Mouse (Mus musculus) heart, embryonic 13.5 days (tissue): ENCODE data around the gene Capns1. TPM values are rescaled to one million over a fixed set of nuclear protein-coding genes. Genes with fewer than 3 reads are reported as not detected.
"Not testable (repeated sequence)": the region's sequence is repeated elsewhere in the genome, so short reads cannot be mapped to it uniquely, and the experiment has no call there.

Source experiments
- ATAC-seq: fragments of 200-750 bp; cut with Nextera tagmentation; 2 replicates; pipeline ENCODE4 v1.8.0; 2017; ENCODE audit warnings: moderate TSS enrichment; ENCODE audit not compliant: insufficient number of reproducible peaks, low FRiP score, low TSS enrichment; ENCODE audit errors: extremely low read depth
- H3K27ac ChIP-seq: fragments of 300-500 bp; sonication (generic); replicated peaks from 2 replicates; pipeline ENCODE4 v1.5.1; 2015; ENCODE audit warnings: moderate library complexity, mild to moderate bottlenecking, inconsistent platforms
- H3K27me3 ChIP-seq: fragments of 300-500 bp; sonication (generic); replicated peaks from 2 replicates; pipeline ENCODE4 v1.6.1; 2015; ENCODE audit warnings: mild to moderate bottlenecking, inconsistent platforms
- H3K36me3 ChIP-seq: fragments of 300-500 bp; sonication (generic); 2 replicates; pipeline ENCODE4 v1.6.1; 2015; ENCODE audit warnings: mild to moderate bottlenecking, inconsistent platforms
- H3K4me1 ChIP-seq: fragments of 300-500 bp; sonication (generic); 2 replicates; pipeline ENCODE4 v1.6.1; 2015; ENCODE audit warnings: inconsistent platforms
- H3K4me2 ChIP-seq: fragments of 300-500 bp; sonication (generic); 2 replicates; pipeline ENCODE4 v1.6.1; 2015; ENCODE audit warnings: inconsistent platforms, mild to moderate bottlenecking, moderate library complexity
- H3K4me3 ChIP-seq: fragments of 300-500 bp; sonication (generic); 2 replicates; pipeline ENCODE4 v1.5.1; 2015; ENCODE audit warnings: moderate library complexity, mild to moderate bottlenecking, inconsistent platforms
- H3K9ac ChIP-seq: fragments of 300-500 bp; sonication (generic); 2 replicates; pipeline ENCODE4 v1.6.1; 2015; ENCODE audit warnings: inconsistent platforms, mild to moderate bottlenecking, moderate library complexity
- H3K9me3 ChIP-seq: fragments of 300-500 bp; sonication (generic); 2 replicates; pipeline ENCODE4 v1.6.1; 2016; ENCODE audit warnings: inconsistent platforms
- WGBS: fragments of 180-500 bp; shearing (Covaris S2); methylation state at CpG from one replicate; pipeline ENCODE4 v1.1.7; 2015; ENCODE audit warnings: mixed read lengths; 5-methylcytosine and 5-hydroxymethylcytosine counted together
- polyA plus RNA-seq: library from polyadenylated mRNA; unstranded; fragments of >200 nt; fragmentation: Nextera tagmentation; extraction: Ambion mirVana; gene quantifications from 2 replicates; pipeline ENCODE4 v1.2.1, GENCODE M21; 2015

Gene Capns1
- polyA plus RNA-seq, 1 experiment from 2014 or later: 81.8 TPM

DNA sequence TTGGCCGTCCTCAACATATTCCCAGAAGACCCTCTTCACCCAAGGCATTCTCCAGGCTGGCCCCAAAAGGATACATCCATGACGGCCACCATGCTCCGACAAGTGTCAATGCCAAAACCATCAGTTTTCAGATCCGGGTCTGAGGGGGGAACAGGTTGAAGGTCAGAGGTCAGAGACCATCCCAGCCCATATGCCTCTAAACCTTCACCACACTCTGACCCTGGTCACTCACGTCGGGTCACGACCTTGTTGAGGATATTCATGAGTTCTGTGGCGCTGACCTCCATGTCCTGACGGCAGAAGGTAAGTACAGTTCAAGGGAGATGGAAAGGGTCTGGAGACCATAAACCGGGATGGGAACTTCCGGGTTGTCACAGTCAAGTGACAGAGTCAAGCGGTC lies 6.5 kb downstream of the Capns1 start:
- Histone ChIP-seq H3K4me3 (no peak overlapping the region), H3K4me2 (no peak overlapping the region), H3K9ac (no peak overlapping the region; the same call in 1 of the 2 replicates), H3K27me3 (no peaks in the 10 kb centered on the region), H3K27ac (no peak overlapping the region), H3K9me3 (no peaks in the 10 kb centered on the region), H3K4me1 (peaks cover 20% of the 10 kb centered on the region), H3K36me3 (peaks cover 56% of the 10 kb centered on the region)
- no peak for ATAC-seq
- WGBS: 87% methylated on average over 12 of the region's 12 CpGs

DNA sequence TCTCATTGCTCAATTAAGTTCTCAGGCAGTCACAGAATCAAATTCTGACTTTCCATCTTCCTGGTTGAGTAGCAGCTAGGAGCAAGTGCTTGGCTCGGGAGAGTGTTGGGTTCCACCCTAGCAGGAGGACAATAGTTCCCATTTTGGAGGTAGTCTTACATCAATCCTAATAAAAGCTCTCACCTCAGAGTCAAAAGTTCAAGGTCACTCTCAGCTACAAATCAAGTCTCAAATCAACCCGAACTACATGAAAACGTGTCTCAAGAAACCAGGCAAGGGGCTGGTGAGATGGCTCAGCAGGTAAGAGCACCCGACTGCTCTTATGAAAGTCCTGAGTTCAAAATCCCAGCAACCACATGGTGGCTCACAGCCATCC lies 9.5 kb downstream of the Capns1 start:
- H3K27me3 ChIP-seq: no peaks in the 10 kb centered on the region
- 80% methylated on average over 4 of the region's 4 CpGs for WGBS
- no peak overlapping the region for H3K4me2 ChIP-seq
- no peaks in the 10 kb centered on the region for H3K9me3 ChIP-seq
- H3K9ac ChIP-seq: no peak overlapping the region
- H3K36me3 ChIP-seq: peaks cover 76% of the 10 kb centered on the region
- no peak overlapping the region for H3K4me3 ChIP-seq
- ATAC-seq: no peak
- peaks cover 19% of the 10 kb centered on the region for H3K4me1 ChIP-seq
- H3K27ac ChIP-seq: no peak overlapping the region

DNA sequence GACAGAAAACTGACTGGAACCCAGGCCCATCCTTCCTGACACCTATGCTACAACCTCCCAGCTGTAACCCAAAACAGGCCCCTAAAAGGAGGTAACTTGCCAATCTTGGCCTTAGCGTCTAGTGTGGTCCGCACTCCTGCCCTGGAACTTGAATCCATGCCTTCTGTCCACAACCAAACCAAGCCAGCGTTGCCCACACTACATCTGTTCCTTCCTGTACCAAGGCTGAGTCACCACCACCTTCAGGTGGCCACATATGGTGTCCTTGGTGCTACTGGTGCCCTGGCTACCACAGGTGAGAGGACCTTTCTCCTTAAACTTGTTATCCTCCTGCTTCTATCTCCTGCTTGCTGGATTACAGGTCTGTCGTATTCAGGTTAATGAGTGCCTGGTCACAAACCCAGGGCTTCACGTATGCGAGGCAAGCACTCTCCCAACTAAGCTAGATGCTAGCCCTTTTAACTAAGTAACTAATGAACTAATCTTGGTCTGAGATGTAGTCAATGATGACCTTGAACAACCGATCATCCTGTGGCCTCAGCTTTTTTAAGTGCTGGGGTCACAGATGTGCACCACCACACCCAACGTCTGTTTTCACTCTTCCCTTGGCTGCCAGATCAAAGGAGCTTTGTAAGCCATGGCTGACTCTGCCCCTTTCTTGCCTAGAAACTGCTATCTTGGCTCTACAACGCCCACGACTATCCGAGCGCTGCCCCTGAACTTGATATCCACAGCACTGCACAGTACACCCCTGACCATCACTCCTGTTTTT lies 10.1 kb downstream of the Capns1 start:
- Histone ChIP-seq H3K4me3 (no peak overlapping the region), H3K27me3 (no peaks in the 10 kb centered on the region), H3K4me1 (peaks cover 23% of the 10 kb centered on the region), H3K9me3 (no peaks in the 10 kb centered on the region), H3K27ac (no peak overlapping the region), H3K4me2 (no peak overlapping the region), H3K36me3 (peaks cover 76% of the 10 kb centered on the region), H3K9ac (no peak overlapping the region)
- no peak for ATAC-seq
- 67% methylated on average over 12 of the region's 12 CpGs for WGBS

DNA sequence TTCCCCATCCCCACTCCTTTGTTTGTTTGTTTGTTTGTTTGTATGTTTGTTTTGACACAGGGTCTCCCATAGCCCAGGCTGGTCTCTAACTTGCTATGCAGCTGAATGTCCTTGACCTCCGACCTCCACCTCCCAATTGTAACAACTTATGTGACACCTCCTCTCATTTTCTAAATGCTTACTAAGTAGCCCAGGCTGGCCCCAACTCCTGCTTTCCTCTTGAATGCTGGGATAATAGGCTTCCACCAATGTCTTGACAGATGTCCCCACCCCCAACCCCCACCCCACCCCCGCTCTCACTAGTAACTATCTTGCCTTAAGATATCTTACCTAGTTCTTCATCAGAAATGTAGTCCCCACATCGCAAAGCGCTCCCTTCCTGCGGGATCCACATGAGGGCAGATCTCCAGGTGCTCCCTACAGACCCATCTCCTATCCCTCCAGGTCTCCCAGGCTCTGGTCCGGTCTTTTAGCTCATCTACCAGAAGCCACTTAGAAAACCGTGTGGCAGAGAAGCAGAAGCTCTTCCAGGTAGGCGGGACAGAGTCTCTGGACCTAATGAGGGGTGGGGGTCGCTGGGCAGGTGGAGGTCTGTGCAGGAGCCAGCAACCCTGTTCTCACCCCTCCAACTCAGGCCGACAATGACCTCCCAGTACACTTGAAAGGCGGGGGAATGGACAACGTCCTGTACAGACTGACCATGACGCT lies 13.8 kb downstream of the Capns1 start:
- 61% methylated on average over 13 of the region's 13 CpGs for WGBS
- ATAC-seq: no peak
- peak overlapping the region; percentile 69 for H3K4me2 ChIP-seq
- peak overlapping the region; percentile 81 for H3K9ac ChIP-seq
- H3K36me3 ChIP-seq: peaks cover 46% of the 10 kb centered on the region
- peak overlapping the region; percentile 53 for H3K4me3 ChIP-seq
- H3K27me3 ChIP-seq: no peaks in the 10 kb centered on the region
- H3K27ac ChIP-seq: peak overlapping the region; percentile 48
- H3K9me3 ChIP-seq: no peaks in the 10 kb centered on the region
- H3K4me1 ChIP-seq: peaks cover 11% of the 10 kb centered on the region

- peak within 1 kb of the TSS; percentile 69 for H3K4me2 ChIP-seq
- H3K9ac ChIP-seq: peak within 1 kb of the TSS; percentile 81
- H3K27ac ChIP-seq: peak within 1 kb of the TSS; percentile 48
- H3K9me3 ChIP-seq: no peaks in the 10 kb centered on the region
- peaks cover 11% of the 10 kb centered on the region for H3K4me1 ChIP-seq
- peak within 1 kb of the TSS; percentile 53 for H3K4me3 ChIP-seq
- no peaks in the 10 kb centered on the region for H3K27me3 ChIP-seq
- peaks cover 43% of the 10 kb centered on the region for H3K36me3 ChIP-seq
- WGBS: under 1% methylated on average over 11 of the region's 11 CpGs
- ATAC-seq: peak; percentile 79
These were observed 14.7 kb downstream of the Capns1 start, which contains the start of gene Cox7a1 for GRCm38 (mm10) chr7:30183879-30184289. Gene Cox7a1, plus strand, starts transcription at chr7:30184144.

GRCm38 (mm10) chr7:30183189-30183588 lies 15.4 kb downstream of the Capns1 start:
- WGBS: 64% methylated on average over 7 of the region's 7 CpGs

GRCm38 (mm10) chr7:30181929-30182328 lies 16.7 kb downstream of the Capns1 start:
- H3K4me1 ChIP-seq: peaks cover 11% of the 10 kb centered on the region
- H3K4me3 ChIP-seq, H3K27ac ChIP-seq, ATAC-seq, H3K4me2 ChIP-seq, H3K9me3 ChIP-seq, H3K27me3 ChIP-seq: not testable (repeated sequence)
- 0 out of 2 replicates have a peak overlapping the region, but pooled peaks have one; percentile 12 for H3K9ac ChIP-seq
- peaks cover 39% of the 10 kb centered on the region for H3K36me3 ChIP-seq
- WGBS: 89% methylated on average over 10 of the region's 10 CpGs

More at GRCm38 (mm10) chr7:30183189-30183588, 15.4 kb downstream of the Capns1 start:
- not testable (repeated sequence) for H3K27me3 ChIP-seq, H3K4me3 ChIP-seq, H3K9ac ChIP-seq, H3K9me3 ChIP-seq, ATAC-seq, H3K27ac ChIP-seq
- H3K36me3 ChIP-seq: peaks cover 43% of the 10 kb centered on the region
- peak overlapping the region; percentile 69 for H3K4me2 ChIP-seq
- peaks cover 11% of the 10 kb centered on the region for H3K4me1 ChIP-seq

DNA sequence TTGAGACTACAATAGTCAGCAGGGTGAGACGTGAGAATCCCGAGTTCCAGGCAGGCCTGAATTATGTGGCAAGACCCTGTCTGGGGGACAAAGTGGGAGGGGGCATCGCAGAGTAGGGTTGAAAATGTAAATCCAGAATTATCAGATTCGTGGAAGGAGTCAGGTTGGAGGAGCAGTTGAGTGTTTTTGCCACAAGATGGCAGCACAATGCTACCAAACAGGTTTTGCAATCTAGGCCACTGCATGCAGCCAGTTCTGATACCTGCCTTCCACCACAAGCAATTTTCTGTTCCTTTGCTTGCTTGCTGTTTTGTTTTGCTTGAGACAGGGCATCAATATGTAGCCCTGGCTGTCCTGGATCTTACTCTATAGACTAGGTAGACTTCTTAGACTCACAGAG lies 17.3 kb downstream of the Capns1 start:
- WGBS: 3% methylated on average over 4 of the region's 4 CpGs
- ATAC-seq: no peak
- Histone ChIP-seq H3K4me1 (peaks cover 11% of the 10 kb centered on the region), H3K27me3 (no peaks in the 10 kb centered on the region), H3K4me2 (no peak overlapping the region), H3K9me3 (no peaks in the 10 kb centered on the region), H3K9ac (0 out of 2 replicates have a peak overlapping the region, but pooled peaks have one; percentile 12), H3K4me3 (no peak overlapping the region), H3K27ac (no peak overlapping the region), H3K36me3 (peaks cover 39% of the 10 kb centered on the region)

GRCm38 (mm10) chr7:30178256-30178655 lies 20.4 kb downstream of the Capns1 start:
- Histone ChIP-seq H3K36me3 (peaks cover 39% of the 10 kb centered on the region), H3K4me1 (no peaks in the 10 kb centered on the region), H3K4me3 (no peak overlapping the region), H3K27me3 (no peaks in the 10 kb centered on the region), H3K27ac (no peak overlapping the region), H3K9ac (0 out of 2 replicates have a peak overlapping the region, but pooled peaks have one; percentile 10), H3K4me2 (no peak overlapping the region), H3K9me3 (no peaks in the 10 kb centered on the region)
- ATAC-seq: no peak
- WGBS: 52% methylated on average over 11 of the region's 11 CpGs

DNA sequence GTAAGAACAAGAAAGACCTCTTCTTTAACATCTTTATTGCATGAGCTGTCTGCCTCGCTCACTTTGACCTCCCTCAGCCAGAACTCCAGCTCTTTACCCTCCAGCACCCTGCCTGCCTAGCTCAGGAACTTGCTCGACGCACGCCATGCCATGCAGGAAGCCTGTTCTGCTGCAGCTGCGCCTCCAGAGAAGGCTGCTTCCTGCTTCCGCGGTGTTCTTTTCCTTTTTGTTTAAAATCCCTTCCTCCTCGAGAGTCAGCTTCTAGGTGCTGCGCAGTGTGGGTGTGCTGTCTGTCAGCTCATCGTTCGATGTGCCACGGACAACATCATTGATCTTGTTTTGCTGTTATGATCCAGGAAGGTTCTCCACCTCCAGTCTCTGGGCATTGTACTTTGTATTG lies 22.1 kb downstream of the Capns1 start:
- WGBS: 74% methylated on average over 12 of the region's 12 CpGs
- Histone ChIP-seq H3K4me3 (no peak overlapping the region), H3K27me3 (no peaks in the 10 kb centered on the region), H3K4me1 (no peaks in the 10 kb centered on the region), H3K4me2 (no peak overlapping the region), H3K9ac (no peak overlapping the region), H3K36me3 (peaks cover 39% of the 10 kb centered on the region), H3K9me3 (no peaks in the 10 kb centered on the region), H3K27ac (no peak overlapping the region)
- ATAC-seq: no peak

- no peaks in the 10 kb centered on the region for H3K27me3 ChIP-seq
- 0 out of 2 replicates have a peak, but pooled peaks have one; percentile 3 for ATAC-seq
- peaks cover 28% of the 10 kb centered on the region for H3K4me1 ChIP-seq
- peak overlapping the region; percentile 76 for H3K4me2 ChIP-seq
- H3K9ac ChIP-seq: peak overlapping the region; percentile 92
- peaks cover 30% of the 10 kb centered on the region for H3K36me3 ChIP-seq
- H3K27ac ChIP-seq: peak overlapping the region; percentile 20; the same call in 1 of the 2 replicates
- H3K4me3 ChIP-seq: peak overlapping the region; percentile 69
- 16% methylated on average over 11 of the region's 11 CpGs for WGBS
- H3K9me3 ChIP-seq: peaks cover 4% of the 10 kb centered on the region; the same call in 1 of the 2 replicates
These were observed 28.2 kb downstream of the Capns1 start for GRCm38 (mm10) chr7:30170283-30170951.
